Mouse (Mus musculus): Measurements from ENCODE around the gene Klk8.

The Klk8 gene

DNA sequence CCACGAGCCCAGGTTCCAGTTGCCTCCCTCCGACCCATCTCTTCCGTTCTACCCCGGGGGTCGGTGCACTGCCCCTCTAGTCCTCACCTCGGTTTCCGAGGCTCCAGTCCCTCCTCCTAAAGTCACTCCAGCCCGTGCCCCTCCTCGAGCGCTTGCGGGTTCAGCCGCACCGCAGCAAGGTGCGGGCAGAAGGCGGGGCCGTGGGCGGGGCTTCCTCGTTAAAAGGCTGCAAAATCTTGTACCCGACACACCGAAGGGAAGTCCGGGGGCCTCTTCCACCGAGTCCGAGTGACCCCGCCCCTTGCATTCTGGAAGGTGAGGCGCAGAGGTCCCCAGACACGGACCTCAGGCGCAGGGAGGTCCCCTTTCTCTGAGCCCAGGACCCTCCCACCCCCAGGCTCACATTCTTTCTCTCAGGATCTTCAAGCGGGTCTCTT, at the start of gene Klk8:
Gene Klk8, plus strand, starts transcription at position 245 of the 437 bp plus-strand sequence.
- DNase-seq (ENCODE audit: low read depth, low spot score): no peak

DNA sequence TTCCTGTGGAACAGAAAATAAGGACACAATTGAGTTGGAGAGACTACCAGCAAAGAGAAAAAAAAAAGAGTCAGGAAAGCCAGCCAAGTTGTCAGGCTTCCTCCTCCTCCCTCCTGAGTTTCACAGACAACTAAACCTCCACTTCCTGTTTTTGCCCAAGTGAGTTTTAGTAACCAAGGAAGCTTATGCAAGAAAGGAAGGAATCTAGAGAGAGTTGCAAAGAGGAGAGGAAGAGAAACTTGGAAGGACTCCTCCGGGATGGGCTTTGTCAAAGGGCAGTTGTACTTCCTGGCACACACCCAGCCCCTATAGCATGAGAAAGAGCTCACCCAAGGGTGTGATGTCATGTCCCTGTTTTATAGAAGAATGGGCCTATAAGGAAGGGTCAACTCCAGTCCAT, 49.6 kb upstream of the Klk8 start:
- no peak for DNase-seq (ENCODE audit: low read depth, low spot score)

DNA sequence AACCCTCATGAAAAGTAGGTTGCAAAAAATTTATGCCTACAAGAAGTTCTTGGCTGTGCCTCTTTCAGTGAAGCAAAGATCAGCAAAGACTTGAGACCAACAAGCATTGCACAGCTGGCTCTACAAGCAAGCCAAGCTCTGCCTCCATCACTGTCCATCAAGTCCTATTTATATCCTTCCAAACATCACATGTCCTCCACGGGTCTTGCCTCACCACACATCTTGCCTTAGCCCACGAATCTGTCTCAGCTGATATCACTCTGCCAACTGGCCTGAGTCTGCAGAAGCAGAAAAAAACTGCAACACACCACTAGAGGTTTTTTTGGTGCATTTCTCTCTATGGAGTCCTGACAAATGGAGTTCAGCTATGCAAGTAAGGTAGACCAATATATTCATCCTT, 44.6 kb upstream of the Klk8 start:
- DNase-seq (ENCODE audit: low read depth, low spot score): no peak

DNA sequence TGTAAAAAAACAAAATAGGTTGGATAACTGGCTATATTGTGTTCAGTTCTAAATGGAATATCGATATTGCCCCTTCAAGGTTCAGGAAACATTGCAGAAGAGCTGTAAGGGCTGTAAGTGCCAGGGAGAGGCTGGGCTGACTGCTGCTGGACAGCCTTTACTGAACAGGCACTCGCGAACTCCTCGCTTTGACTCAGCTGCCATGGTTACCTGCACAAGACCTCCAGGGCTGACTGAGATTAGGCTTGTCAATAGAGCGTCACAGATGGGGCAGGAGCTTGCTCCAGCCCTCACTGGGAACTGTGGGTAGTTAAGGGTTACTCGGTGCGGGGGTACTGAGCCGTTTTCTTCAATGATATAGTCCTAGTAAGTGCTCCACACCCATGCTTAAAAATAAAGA, 30.9 kb upstream of the Klk8 start:
- DNase-seq (ENCODE audit: low read depth, low spot score): no peak

DNA sequence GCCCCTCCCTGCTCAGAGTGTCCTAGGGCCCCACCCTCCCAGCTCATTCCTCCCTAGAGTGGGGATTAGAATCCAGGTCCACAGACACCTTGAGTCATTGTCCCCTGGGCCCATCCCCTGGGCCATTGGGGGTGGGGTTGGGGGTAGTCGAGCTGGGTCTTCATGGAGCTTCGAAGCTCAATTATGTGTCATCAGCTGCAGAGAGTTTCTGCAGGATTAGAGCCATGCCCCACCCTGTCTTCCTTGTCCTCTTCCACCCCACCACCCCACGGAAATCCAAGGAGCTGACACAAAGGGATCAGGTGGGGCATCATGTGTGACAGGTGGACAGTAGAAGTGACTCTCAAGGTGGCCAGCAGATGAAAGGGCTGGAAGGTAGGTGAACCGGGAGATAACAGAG, 28.8 kb upstream of the Klk8 start, which contains the start of gene Klk12:
Gene Klk12, plus strand, starts transcription at position 301 of the 400 bp plus-strand sequence.
- no peak for DNase-seq (ENCODE audit: low read depth, low spot score)

DNA sequence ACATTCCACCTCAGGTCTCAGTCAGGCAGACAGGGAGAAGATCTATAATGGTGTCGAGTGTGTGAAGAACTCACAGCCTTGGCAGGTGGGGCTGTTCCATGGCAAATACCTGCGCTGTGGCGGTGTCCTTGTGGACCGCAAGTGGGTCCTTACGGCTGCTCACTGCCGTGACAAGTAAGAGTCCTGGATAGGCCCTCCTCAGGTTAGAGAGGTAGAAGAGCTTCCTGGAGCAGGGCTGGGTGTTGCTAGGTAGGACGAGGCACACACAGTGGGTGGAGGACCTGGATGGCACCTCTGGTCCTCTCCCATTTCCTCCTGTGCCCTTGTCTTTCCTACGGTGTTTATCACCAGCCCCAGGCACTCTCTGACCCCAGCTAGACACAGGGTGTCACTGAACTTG, 27.7 kb upstream of the Klk8 start:
- no peak for DNase-seq (ENCODE audit: low read depth, low spot score)

DNA sequence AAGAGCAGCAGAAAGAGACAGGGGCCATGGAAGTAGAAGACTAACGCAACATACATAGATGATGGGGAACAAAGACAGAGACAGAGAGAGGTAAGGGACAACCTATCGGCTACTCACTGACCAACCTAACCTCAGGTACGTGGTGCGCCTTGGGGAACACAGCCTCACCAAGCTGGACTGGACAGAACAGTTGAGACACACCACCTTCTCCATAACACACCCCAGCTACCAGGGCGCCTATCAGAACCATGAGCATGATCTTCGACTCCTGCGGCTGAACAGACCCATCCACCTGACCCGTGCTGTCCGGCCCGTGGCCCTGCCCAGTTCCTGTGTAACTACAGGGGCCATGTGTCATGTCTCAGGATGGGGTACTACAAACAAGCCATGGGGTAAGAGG, 26.7 kb upstream of the Klk8 start:
- no peak for DNase-seq (ENCODE audit: low read depth, low spot score)

DNA sequence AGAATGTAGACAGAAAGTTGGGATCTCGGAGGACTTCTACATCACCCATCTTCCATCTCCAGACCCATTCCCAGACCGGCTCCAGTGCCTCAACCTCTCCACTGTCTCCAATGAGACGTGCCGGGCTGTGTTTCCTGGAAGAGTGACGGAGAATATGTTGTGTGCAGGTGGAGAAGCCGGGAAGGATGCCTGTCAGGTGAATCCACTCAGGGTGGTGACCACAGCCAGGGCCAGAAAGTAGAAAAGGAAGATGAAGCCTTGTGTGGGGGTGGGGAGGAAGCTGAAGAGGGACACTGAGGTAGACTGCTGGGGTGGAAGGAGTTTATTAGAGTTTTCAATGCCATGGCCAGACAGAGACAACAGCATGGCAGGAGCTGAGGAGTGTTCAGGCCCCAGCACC, 25.5 kb upstream of the Klk8 start:
- no peak for DNase-seq (ENCODE audit: low read depth, low spot score)

DNA sequence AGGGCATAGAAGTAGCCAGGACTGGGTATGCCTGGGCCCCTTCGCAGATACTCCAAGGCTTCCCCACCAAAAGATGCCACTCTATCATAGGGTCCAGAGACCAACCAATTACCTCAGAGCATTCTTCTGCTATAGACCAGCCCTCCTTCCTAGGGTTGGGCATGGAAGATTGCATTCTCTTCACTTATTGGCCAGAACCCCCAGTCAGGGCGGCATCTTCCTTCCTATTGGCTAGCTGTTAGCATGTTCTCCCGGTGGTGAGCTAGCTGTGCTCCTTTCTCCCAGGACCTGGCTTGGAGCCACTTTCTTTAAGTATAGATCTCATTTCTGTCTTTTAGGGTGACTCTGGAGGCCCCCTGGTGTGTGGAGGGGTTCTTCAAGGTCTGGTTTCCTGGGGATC, 24.5 kb upstream of the Klk8 start:
- DNase-seq (ENCODE audit: low read depth, low spot score): no peak

DNA sequence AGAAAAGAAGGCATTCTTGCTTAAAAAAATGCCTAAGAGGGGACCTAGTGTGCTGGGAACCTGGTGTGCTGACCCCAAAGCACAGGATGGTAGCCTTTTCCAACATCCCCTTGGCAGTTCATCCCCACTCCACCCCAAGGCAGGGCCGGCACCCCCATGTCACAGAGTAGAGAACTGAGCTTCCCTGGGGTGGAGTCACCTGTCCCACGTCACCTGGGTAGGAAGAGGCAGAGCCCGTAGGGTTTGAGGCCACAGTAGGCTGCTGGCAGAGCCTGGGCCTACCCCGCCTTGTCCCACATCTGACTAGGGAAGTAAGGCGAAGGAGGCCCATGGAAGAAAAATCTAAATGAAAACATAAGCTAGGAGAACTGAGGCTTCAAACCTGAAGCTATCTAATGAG, 23.0 kb upstream of the Klk8 start, which contains the start of gene Klk11:
Gene Klk11, plus strand, starts transcription at position 241 of the 400 bp plus-strand sequence.
- no peak for DNase-seq (ENCODE audit: low read depth, low spot score)

DNA sequence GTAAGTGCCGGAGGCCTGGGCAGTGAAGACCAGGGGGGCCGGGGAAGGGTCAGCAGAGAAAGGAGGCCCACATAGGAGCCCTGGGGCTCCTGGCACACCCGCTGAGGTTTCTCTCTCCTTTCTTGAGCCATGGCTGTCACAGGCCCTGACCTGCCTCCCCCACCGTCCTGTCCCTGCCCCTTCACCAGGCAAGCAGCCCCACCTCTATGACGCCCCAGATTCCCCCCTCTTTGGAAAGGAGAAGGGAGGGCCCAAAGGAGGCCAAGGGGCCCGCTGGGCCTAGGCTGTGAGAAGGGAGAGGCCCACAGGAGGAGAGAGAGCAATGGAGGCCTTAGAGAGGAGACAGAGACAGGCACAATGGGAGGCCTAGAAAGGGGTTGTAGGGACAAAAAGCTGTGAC, 22.6 kb upstream of the Klk8 start:
- no peak for DNase-seq (ENCODE audit: low read depth, low spot score)

DNA sequence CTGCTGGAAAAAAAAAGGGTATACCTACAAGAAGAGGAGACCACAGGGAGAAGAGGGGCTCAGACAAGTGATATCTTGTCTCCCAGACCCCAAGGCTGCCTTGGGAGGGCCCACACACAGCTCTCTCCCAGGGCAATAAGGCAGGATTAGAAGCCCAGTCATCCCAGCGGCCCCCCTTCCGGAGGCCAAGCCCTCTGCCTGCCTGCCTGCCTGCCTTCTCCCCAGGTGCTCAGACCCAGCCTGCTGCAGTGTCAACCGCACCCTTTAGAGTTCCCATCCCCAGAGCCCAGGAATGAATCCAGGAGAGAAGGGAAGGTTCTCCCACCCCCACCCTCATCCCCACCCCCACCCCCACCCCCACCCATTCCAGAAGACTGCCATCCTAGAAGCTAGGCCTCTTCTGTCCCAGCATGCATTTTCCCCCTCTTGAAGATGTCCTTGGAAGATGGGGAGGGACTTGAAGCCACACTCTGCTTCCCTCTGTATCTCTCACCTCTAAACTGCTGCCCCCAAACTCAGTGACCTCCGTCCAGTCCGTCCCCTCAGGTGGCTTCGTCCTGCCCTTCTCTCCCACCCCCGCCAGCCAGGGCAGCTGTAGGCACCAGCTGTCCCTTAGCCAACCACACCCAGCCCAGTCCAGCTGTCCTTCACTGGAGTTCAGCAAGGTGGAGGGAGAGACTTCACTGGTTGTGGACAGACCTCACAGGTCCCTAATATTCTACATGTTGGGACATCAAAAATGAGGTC, 21.9 kb upstream of the Klk8 start:
- DNase-seq (ENCODE audit: low read depth, low spot score): no peak

DNA sequence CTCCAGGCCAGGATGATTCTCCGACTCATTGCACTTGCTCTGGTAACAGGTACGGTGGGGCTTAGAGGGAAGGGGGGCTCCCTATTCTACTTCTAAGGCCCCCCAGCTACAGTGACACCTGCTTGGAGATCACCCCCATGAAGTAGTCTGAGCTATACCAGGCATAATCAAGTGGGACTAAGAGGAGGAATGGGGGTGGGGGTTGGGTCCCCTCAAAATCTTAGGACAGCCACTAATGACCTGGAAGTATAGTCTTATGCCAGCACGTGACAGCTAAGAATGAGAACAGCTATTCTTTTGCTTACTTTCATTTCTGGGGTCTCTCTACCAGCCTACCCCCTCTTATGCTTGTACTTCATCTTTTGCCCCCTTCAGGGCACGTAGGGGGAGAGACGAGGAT, 20.9 kb upstream of the Klk8 start:
- no peak for DNase-seq (ENCODE audit: low read depth, low spot score)

DNA sequence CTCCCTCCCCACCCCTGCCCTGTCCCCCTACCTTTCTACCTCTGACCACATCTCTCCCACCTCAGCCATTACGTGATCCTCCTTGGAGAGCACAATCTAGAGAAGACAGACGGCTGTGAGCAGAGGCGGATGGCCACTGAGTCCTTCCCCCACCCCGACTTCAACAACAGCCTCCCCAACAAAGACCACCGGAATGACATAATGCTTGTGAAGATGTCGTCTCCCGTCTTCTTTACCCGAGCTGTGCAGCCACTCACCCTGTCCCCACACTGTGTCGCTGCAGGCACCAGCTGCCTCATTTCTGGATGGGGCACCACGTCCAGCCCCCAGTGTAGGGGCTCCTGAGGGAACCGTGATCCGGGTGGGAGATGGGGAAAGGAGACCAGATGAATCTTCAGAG, 20.0 kb upstream of the Klk8 start:
- no peak for DNase-seq (ENCODE audit: low read depth, low spot score)

DNA sequence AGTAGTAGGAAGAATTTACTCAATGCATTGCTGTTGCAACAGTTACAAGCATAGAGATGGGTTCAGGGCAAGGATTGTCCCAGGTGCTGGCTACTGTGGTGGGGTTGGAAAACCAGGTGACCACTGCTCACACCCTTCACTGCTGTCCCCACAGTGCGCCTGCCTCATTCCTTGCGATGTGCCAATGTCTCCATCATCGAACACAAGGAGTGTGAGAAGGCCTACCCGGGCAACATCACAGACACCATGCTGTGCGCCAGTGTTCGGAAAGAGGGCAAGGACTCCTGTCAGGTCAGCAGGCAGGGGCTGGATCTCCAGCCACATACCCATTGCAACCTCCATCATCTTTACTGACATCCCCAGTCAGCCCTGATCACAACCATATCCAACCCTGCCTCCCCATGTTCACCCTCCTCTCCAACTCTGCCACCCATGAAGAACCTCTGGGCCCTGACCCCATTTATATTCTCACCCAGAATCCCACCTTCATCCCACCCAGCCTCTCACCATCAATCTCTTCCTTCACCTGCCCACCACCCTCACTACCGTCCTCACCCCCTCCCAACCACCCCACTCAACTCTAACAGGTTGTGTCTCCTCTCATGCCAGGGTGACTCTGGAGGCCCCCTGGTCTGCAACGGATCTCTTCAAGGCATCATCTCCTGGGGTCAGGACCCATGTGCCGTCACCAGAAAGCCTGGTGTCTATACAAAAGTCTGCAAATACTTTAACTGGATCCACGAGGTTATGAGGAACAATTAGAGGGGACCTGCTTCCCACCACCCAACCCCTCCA, 19.0 kb upstream of the Klk8 start:
- no peak for DNase-seq (ENCODE audit: low read depth, low spot score)

DNA sequence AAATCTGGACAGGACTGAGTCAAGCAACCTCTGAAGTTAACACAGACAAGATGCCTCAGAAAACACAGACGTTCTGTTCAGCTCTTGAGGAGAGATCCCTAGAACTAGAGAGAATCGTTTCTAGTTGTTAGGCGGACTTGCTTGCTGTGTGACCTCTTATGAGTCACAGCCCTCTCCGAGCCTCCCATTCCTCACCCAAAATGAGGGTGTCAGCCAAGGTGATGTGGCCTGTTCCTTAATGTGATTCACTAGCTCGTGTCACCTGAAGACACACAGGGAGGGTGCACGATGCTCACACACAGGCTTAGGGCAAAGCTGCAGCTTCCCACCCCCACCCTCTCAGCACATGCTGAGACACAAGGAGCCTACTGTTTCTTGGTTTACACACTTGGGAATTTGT, 17.1 kb upstream of the Klk8 start:
- no peak for DNase-seq (ENCODE audit: low read depth, low spot score)

DNA sequence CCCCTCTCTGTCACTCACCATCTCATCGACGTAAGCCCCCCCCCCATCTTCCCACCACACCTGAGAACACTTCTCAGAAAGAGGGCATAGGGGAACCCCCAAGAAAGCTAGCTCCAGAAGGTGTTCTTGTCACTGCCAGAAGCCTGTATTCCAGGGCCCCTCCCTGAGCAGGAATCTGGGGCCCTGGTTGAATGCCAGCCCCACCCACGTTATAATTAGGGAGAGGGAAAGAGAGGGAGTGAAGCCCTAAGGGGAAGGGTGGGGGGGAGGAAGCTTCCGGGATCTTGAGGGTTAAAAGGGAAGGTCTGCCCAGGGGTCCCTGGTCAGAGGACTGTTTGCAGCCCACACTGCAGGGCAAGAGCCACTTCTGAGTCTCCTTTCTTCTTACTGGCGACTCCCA, 16.6 kb upstream of the Klk8 start, which contains the start of gene Klk10:
Gene Klk10, plus strand, starts transcription at position 290 of the 400 bp plus-strand sequence.
- DNase-seq (ENCODE audit: low read depth, low spot score): no peak

DNA sequence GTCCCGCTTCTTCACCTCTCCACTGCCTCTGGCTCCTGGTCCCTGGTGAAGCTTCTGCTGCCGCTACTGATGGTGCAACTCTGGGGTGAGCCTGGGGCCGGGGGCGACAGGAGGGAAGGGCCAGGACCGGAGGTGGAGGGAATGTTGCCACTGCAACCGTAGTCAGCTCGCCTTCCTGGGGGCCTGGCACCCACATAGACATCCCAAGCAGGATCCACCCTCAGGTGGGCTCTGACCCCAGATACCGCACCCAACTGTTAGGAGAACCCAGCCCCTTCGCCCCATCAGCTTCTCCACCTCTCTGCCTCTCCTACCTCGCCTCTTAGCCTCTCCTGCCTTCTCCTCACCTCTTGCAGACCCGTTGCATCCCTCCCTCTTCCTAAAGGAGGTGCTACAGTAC, 15.8 kb upstream of the Klk8 start:
- DNase-seq (ENCODE audit: low read depth, low spot score): no peak

DNA sequence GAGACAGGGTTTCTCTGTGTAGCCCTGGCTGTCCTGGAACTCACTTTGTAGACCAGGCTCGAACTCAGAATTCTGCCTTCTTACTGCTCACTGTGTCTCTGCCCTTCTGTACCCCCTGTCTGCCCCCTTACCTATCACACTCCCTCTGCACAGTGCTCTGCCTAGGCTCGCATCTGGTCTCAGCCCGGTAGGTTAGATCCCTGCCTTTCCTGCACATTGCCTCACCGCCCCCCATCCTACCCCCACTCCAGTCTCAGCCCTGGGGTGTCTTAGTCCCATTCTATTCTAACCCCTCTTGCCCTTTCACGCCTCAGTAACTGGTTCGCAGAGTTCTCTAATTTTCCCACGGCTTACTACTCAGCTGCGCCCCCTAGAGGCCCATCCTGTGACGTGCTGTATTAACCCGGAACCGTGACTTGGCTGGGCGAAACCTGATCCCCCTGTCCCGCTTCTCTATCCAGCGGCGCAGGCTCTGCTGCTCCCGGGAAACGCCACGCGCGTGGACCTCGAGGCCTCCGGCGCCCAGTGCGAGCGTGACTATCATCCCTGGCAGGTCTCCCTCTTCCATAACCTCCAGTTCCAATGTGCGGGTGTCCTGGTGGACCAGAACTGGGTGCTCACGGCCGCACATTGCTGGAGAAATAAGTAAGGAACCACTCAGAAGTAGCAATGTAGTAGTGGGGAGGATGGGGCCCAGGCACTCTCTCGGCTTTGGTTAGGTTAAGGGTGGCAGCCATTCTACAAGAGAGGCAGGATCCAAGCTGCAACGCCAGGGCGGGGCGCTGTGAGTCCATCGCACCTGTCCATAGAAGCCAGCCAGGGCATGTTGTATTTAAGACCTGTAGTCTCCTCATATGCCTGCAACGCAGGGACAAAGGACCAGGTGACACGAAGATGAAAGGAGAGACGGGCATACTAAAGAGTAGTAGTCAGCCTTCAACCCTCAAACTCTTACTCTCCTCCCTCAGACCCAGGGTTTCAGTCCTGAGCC, 14.8 kb upstream of the Klk8 start:
- DNase-seq (ENCODE audit: low read depth, low spot score): no peak

DNA sequence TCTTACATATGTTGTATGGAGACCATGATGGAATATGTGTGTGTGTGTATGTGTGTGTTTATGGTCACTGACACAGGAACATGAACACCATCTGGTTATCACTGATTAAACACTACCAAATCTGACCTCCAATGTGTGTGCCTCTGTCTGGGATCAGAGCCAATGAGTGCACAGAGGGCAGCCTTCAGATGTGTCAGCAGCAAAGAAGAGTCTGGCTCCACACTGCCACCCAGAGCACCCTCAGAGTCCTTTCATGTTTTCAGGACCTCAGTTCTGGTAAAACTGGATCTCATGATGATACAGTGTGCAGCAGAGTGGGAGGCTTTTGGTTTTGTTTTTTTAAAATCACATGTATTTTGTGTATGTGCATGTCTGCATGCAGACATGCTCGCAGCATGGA, 12.1 kb upstream of the Klk8 start:
- no peak for DNase-seq (ENCODE audit: low read depth, low spot score)

DNA sequence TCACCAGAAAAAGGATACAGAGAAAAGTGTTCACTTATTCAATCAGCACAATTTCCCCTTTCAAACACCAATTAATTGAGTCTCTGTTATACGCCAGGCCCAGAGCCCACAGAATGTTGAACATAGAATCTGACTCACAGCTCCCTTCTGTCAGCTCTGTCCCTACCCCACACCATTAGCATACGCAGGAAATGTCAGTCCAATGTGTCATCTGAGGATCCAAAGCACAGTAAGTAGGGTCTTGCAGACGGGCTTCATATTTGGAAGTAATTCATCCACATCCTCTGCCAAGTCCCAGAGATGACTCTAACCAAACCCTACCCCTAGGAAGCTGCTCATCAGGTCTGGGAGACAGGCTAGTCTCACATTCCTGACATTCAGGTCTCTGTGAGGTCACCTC, 9.3 kb upstream of the Klk8 start:
- DNase-seq (ENCODE audit: low read depth, low spot score): no peak

DNA sequence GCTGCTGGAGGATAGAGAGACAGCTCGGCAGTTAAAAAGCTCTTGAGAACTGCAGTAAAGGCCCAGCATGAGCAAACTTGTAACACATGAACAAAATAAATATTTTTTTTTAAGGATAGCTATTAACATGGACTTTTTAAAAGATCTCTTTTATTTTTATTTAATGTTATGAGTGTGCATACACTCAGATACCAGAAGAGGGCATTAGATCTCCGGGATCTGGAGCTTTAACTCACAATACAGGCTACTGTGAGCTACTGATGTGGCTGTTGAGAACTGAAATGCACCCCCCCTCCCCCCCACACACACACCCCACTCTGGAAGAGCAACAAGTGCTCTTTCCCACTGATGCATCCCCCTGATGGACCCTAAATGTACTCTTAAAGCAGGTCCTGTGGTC, 8.1 kb upstream of the Klk8 start:
- DNase-seq (ENCODE audit: low read depth, low spot score): no peak

Data from brain, embryonic 18.5 days (tissue).